Mouse (Mus musculus) ZHBTc4 (cell line): ENCODE results near the gene Ankrd13d.
"Not testable (repeated sequence)": the region's sequence is repeated elsewhere in the genome, so short reads cannot be mapped to it uniquely, and the experiment has no call there.

Source experiments
- DNase-seq: peaks from one replicate; pipeline ENCODE4 v3.0.0-alpha.2; 2011; ENCODE audit warnings: low read depth, low spot score

The Ankrd13d gene

GRCm38 (mm10) chr19:4264171-4264780, 18.7 kb downstream of the Ankrd13d start:
- DNase-seq = no peak

DNA sequence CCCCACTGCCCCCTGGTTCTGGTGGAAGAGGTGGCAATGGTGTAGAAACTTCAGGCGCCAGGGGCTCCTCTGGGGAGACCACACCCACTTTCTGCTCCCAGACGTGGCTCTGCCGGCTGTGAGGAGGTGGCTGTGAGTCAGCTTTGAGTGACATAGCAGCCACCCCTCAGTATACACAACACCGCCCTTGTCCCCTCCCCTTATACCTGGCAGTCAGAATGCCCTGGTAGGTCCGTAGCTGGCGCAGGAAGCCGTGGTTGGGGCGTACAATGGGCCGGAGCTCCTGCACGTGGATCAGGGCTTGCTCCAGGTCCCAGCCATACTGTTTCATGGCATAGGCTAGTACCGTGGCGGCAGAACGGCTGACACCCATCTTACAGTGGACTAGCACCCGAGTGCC, 19.2 kb downstream of the Ankrd13d start:
- no peak for DNase-seq

DNA sequence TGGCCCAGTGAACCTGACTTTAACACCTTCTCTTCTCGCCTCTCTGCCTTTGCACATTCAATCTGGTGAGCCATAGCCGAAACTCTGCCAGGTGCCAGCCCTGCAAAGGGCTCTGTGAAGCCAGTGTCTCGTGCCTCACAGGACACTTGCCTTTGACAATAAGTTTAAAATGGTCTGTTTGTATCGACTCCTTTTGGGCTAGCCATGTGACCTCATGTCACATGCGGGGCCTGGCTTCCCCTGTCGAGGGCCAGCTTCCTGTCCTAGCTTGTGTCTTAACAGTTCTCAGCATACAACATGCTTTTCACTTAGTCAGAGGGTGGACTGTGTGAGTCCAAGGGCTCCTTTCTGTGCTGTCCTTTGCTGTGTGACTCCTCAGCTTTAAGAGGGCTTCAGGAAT, 20.2 kb downstream of the Ankrd13d start:
- no peak for DNase-seq

GRCm38 (mm10) chr19:4261038-4261698, 21.8 kb downstream of the Ankrd13d start:
- peak; percentile 61 for DNase-seq

- DNase-seq = no peak
These were observed 25.1 kb downstream of the Ankrd13d start for GRCm38 (mm10) chr19:4257897-4258252.

DNA sequence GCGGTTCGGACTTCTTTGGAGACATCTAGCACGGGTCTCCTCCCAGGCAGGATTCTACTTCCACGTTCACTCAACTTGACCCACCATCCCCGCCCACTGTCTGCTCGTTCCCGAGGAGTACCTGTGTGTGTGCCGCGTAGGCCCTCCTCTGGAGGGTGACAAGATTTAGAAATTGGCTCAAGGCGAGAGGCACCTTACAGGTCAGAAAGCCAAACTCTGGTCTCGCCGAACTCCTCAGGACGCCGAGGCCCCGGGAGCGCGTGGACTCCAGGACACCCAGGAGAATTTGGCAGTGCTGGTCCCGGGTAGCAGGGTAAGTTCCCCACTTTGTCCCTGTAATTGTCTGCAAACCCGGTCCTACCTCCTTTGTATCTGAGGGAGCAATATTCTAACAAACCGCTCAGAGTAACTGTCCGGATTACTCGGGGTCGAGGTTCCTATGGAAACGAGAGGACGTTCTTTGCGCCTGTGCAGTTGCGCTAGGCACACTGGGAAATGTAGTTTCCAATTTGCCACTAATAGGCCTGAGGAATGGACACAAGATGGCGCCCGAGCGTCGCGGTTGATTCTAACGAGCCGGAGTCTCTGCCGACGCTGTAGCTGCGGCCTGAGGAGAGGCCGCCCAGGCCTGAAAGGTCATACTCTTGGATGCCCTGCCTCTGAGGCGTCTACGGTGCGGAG, 25.6 kb downstream of the Ankrd13d start:
- DNase-seq = peak; percentile 97

DNA sequence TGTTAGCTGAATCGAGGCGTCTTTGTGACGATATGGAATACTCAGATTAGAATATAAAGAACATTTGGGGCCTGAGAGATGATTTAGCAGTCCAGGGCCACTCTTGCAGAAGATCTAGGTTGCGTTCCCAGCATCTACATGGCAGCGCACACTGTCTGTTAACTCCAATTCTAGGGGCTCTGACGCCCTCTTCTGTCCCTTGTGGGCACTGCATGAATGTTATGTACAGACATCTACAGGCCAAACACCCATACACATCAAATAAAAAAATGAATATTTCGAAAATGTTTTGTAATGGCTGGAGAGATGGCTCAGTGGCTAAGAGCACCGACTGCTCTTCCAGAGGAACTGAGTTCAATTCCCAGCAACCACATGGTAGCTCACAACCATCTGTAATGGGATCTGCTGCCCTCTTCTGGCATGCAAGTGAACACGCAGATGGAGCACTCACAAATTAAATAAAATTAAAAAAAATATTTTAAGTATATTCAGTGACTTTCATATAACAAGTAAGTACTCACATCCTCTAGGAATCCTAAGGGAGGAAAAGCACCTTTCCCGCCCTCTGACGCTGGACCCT, 27.3 kb downstream of the Ankrd13d start:
- peak; percentile 76 for DNase-seq

- DNase-seq = no peak
These were observed 28.7 kb downstream of the Ankrd13d start for GRCm38 (mm10) chr19:4254230-4254629.

DNA sequence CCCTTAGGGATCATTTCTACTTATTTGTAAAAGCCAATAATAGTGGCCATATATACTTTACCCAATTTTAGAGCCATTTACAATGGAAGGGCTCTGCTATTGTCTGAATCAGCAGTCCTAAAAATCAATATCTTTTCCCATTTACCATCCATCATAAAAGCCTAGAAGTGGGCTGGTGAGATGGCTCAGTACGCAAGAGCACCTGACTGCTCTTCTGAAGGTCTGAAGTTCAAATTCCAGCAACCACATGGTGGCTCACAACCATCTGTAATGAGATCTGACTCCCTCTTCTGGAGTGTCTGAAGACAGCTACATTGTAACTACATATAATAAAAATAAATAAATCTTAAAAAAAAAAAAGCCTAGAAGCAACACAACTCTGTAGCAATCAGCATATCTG, 34.3 kb downstream of the Ankrd13d start:
- not testable (repeated sequence) for DNase-seq

- no peak for DNase-seq
These were observed 35.9 kb downstream of the Ankrd13d start for GRCm38 (mm10) chr19:4247010-4247409.

GRCm38 (mm10) chr19:4244775-4245174, 38.2 kb downstream of the Ankrd13d start:
- no peak for DNase-seq

GRCm38 (mm10) chr19:4242416-4242815, 40.5 kb downstream of the Ankrd13d start:
- DNase-seq = peak; percentile 18

GRCm38 (mm10) chr19:4240247-4240668, 42.7 kb downstream of the Ankrd13d start:
- DNase-seq = no peak

DNA sequence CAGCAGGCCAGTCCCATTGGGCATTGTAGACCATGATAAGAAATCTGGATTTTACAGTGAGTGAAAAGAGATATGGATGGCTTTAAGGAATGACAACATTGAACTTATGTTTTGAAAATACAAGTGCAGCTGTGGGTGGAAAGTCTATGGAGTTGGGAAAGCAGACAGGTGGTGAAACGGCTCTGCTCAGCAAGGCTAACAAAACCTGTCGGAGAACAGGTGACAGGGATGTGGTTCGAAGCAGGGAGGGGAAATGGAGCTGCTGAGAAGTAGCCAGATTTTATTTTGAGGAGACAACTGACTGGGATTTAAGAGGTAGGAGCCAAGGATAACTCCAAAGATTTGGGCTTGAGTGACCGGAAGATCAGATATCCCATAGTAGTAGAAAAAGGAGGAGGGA, 48.4 kb downstream of the Ankrd13d start:
- no peak for DNase-seq

- DNase-seq = no peak
These were observed 50.3 kb downstream of the Ankrd13d start for GRCm38 (mm10) chr19:4232651-4233050.

DNA sequence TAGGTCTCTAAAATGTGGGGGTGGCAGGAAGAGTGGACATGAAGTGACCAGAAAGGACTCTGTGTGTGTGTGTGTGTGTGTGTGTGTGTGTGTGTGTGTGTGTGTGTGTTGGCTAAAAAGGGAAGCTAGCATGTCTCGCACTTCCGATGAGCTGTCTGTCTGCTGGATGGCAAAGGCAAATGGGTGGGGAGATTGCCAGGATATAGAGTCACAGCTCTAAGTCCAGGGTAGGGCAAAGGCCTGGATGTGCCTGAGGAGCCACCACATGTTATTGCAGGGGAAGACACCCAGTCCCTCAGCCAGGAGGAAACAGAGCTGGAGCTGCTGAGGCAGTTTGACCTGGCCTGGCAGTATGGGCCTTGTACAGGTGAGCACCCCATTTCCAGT, 50.8 kb downstream of the Ankrd13d start:
- no peak for DNase-seq

DNA sequence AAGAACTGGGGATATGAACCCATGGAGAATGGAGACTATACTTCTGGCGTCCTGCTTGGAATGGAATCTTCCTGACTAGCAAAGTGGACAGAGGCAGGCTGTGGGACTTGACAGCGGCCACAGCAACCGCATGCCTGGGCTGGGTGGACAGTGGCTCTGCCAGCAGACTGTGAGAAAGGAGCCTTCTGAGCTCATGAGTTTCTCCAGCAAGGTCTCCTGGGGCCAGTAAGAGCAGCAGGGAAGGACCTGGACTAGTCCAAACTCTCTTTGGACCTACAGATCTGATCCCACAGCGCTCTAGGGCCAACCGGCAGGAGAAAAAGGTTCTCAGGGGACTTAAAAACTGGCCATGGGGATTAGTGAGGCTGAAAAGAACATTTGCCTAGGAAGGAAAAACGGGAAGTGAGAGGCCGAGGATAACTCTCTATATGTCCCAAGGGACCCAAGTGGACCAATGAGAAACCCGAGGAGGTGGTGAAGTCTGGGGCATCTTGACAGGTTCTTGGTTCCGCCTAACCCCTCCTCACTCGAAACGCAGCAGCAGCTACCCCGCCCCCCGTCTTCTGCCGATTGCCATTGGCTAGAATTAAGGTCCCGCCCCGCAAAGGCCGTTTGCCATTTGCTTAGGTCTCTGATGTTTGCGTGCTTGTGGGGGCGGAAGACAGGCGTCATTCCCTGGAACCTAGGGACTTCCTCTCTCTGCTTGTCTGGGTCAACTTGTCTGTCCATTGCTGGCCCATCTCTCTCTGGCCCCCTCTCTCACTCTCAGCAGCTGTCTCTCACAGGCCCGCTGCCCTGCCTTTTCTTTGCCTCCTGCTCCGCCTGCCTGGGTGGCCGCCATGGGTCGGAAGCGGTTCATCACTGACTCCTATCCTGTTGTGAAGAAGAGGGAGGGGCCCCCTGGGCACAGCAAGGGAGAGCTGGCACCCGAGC, 51.4 kb downstream of the Ankrd13d start, which contains the start of gene Pold4:
Gene Pold4 (plus strand): TSS at position 647 of the 933 bp plus-strand sequence.
- DNase-seq = peak; percentile 95

- DNase-seq = no peak
These were observed 52.5 kb downstream of the Ankrd13d start for GRCm38 (mm10) chr19:4230415-4230814.

DNA sequence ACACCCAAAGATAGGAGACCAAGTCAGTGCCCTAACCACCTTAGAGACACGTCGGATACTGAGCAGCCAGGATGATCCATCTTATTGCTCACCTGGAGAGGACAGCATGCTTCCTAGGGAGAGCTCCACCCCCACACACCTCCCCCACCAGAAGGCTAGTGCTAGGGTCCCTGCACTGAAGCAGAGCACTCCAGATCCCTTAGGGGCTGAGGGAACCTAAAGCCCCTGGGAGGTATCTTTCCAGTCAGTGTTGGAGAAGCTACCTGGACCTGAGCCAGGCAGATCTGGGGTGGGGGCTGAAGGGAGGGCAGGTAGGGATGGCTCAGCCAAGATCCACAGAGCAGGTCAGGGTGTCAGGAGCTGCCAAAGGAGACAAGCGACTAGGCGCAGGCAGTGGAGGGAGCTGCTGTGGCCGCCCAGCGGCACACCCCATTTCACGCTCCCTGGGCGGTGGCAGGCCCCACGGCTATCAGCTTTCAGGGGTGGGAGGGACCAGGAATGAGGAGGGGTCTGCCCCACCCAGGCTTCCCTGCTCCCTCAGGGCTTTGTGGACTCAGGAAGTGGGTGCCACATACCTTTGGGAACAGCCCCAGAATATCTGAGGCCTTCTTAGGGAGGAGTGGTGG, 53.4 kb downstream of the Ankrd13d start:
- DNase-seq = peak; percentile 33

DNA sequence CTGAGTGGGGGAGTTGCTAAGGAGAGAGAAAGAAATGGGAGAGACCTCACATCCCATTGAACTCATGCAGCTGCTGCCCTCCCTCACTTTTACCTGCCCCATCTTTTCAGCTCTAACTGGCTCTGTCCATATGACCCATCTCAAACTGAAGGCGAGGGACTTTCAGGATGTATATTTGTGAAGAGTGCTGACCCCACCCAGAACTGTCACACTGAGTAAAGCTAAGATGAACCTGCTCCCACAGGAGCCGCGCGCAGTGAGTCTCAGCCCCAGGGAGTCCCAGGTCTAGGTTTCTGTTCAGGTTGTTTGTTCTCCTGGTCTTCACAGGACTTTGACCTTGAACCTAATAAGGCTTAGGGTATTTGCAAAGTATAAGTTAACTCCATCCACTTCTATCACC, 54.0 kb downstream of the Ankrd13d start:
- no peak for DNase-seq
